In genomic region chr6:17932806-17933205, GRCm38 (mm10) we compare ENCODE assay signal across 13 mouse cellular contexts.
"Had no signal": no experiment of that assay in that cellular context is flagged by ENCODE, and none has a peak within 500 bp of the region (broad histone marks: within the 10 kb centered on the region; RNA-seq: fewer than 3 reads in every experiment).

No protein-coding gene starts in this region.

- H3K4me3 ChIP-seq: kidney, embryonic 15.5 days; left cerebral cortex, adult 2 months; limb, embryonic 10.5 days; midbrain, embryonic 13.5 days; stomach, embryonic 15.5 days had no signal

- H3K4me1 ChIP-seq: kidney, embryonic 15.5 days; midbrain, embryonic 13.5 days; stomach, embryonic 15.5 days had no signal

- H3K27me3 ChIP-seq: kidney, embryonic 15.5 days; midbrain, embryonic 13.5 days; stomach, embryonic 15.5 days had no signal

- DNase-seq: kidney, adult 2 months; kidney, postnatal 25 days; lung, adult 2 months; lung, postnatal 14 days; thymus, adult 2 months; thymus, postnatal 25 days had no signal

- H3K9me3 ChIP-seq: kidney, embryonic 15.5 days; limb, embryonic 10.5 days; midbrain, embryonic 13.5 days; stomach, embryonic 15.5 days had no signal

- ATAC-seq: intestine, embryonic 16.5 days; midbrain, embryonic 13.5 days had no signal

- H3K27ac ChIP-seq: kidney, embryonic 15.5 days; left cerebral cortex, adult 2 months; limb, embryonic 10.5 days; liver, embryonic 14.5 days; midbrain, embryonic 13.5 days; stomach, embryonic 15.5 days had no signal

- H3K36me3 ChIP-seq: stomach, embryonic 15.5 days had no signal

- H3K4me2 ChIP-seq: kidney, embryonic 15.5 days; midbrain, embryonic 13.5 days; stomach, embryonic 15.5 days had no signal

- H3K9ac ChIP-seq: kidney, embryonic 15.5 days; liver, embryonic 14.5 days; midbrain, embryonic 13.5 days; stomach, embryonic 15.5 days had no signal
